Mouse (Mus musculus): ENCODE measurements at regions not wholly inside any gene's neighbourhood (a gene's known extent, or its start where the extent isn't known, plus 50 kb on each side); places are given as distances from the start of the nearest gene placed in this dataset.

GRCm38 (mm10) chr13:82453650-82454049, 670.8 kb downstream of the Cetn3 start:
- H3K36me3 ChIP-seq (ENCODE audit: control insufficient read depth, insufficient read depth, low read length), result no peaks in the 10 kb centered on the region
- ATAC-seq (ENCODE audit: insufficient number of reproducible peaks, insufficient read depth, low FRiP score, low read depth), result no peak
- H3K27me3 ChIP-seq (ENCODE audit: control insufficient read depth, insufficient read depth, low read length), result no peaks in the 10 kb centered on the region
- no peak overlapping the region for H3K4me2 ChIP-seq (replicated peaks; ENCODE audit: low read depth, low read length)
- no peaks in the 10 kb centered on the region for H3K9me3 ChIP-seq (ENCODE audit: control insufficient read depth, low read depth, low read length)
- no peaks in the 10 kb centered on the region for H3K4me1 ChIP-seq (ENCODE audit: control insufficient read depth, insufficient read depth, low read length)
- no peak overlapping the region for H3K4me3 ChIP-seq (ENCODE audit: low read depth, low read length)
- WGBS, result 83% methylated on average over 5 of the region's 5 CpGs
- no peak overlapping the region for H3K27ac ChIP-seq (ENCODE audit: low read length)
- H3K9ac ChIP-seq (replicated peaks; ENCODE audit: low read depth, low read length), result no peak overlapping the region

DNA sequence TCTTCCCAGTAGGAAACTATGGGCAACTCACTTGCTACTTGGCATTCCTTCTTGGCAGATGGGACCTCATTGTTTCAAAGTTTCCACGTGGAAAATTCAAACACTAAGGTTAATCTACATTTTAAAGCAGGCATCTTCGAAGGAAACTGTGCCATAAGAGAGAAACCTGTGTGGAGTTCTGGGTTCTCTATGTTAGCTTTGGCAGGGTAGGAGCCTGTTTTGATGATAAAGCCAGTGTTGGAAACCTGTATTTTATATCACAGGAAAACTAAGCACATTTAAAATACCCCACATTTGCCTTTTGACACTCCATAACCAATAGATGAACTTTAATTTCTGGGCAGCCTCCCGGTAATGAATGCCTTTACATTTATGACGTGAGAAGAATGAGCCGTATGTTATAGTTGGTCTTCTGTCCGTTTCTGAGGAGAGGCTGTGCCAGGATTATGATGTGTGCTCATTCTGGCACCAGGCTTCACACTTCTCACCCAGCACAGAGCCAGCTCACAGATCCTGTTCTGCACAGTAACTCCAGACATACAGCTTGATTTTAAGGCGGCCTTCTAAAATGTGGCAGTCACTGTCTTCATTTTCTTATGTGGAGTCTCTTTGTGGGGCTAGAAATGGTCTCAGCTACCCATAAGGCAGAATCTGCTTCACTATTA, 700.5 kb downstream of the Cetn3 start:
- no peaks in the 10 kb centered on the region for H3K4me1 ChIP-seq (ENCODE audit: control insufficient read depth, insufficient read depth, low read length)
- H3K4me2 ChIP-seq (replicated peaks; ENCODE audit: low read depth, low read length), result no peak overlapping the region
- H3K27ac ChIP-seq (ENCODE audit: low read length), result no peak overlapping the region
- no peaks in the 10 kb centered on the region for H3K36me3 ChIP-seq (ENCODE audit: control insufficient read depth, insufficient read depth, low read length)
- 78% methylated on average over 7 of the region's 7 CpGs for WGBS
- no peak for ATAC-seq (ENCODE audit: insufficient number of reproducible peaks, insufficient read depth, low FRiP score, low read depth)
- H3K9ac ChIP-seq (replicated peaks; ENCODE audit: low read depth, low read length), result no peak overlapping the region
- no peak overlapping the region for H3K4me3 ChIP-seq (ENCODE audit: low read depth, low read length)
- no peaks in the 10 kb centered on the region for H3K9me3 ChIP-seq (ENCODE audit: control insufficient read depth, low read depth, low read length)
- no peaks in the 10 kb centered on the region for H3K27me3 ChIP-seq (ENCODE audit: control insufficient read depth, insufficient read depth, low read length)

DNA sequence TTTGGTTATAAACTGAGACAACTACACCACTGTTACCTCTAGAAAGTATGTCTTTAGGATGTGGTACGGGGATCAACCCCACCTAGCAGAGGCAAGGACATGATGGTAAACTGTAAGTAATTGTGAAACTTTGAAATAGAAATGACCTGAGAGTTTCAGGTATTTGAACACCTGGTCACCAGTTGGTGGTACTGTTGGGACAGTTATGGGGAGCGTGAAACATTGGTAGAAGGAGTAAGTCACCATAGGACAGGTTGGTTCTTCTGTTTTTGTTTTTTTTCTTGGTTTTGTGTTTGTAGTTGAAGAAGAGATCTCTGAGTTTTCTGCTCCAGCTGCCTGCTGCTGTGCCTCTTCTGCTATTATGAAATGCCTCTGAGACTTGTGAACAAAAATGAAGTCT, 713.7 kb downstream of the Cetn3 start:
- no peaks in the 10 kb centered on the region for H3K9me3 ChIP-seq (ENCODE audit: control insufficient read depth, low read depth, low read length)
- H3K4me2 ChIP-seq (replicated peaks; ENCODE audit: low read depth, low read length), result no peak overlapping the region
- no peaks in the 10 kb centered on the region for H3K4me1 ChIP-seq (ENCODE audit: control insufficient read depth, insufficient read depth, low read length)
- no peaks in the 10 kb centered on the region for H3K36me3 ChIP-seq (ENCODE audit: control insufficient read depth, insufficient read depth, low read length)
- no peak overlapping the region for H3K27ac ChIP-seq (ENCODE audit: low read length)
- H3K4me3 ChIP-seq (ENCODE audit: low read depth, low read length), result no peak overlapping the region
- 89% methylated on average over 2 of the region's 2 CpGs for WGBS
- ATAC-seq (ENCODE audit: insufficient number of reproducible peaks, insufficient read depth, low FRiP score, low read depth), result no peak
- no peak overlapping the region for H3K9ac ChIP-seq (replicated peaks; ENCODE audit: low read depth, low read length)
- H3K27me3 ChIP-seq (ENCODE audit: control insufficient read depth, insufficient read depth, low read length), result no peaks in the 10 kb centered on the region

GRCm38 (mm10) chr13:82508176-82508575, 725.3 kb downstream of the Cetn3 start:
- Histone ChIP-seq H3K36me3 (ENCODE audit: control insufficient read depth, insufficient read depth, low read length) (no peaks in the 10 kb centered on the region), H3K4me2 (replicated peaks; ENCODE audit: low read depth, low read length) (no peak overlapping the region), H3K9ac (replicated peaks; ENCODE audit: low read depth, low read length) (no peak overlapping the region), H3K27me3 (ENCODE audit: control insufficient read depth, insufficient read depth, low read length) (no peaks in the 10 kb centered on the region), H3K27ac (ENCODE audit: low read length) (no peak overlapping the region), H3K4me3 (ENCODE audit: low read depth, low read length) (no peak overlapping the region), H3K4me1 (ENCODE audit: control insufficient read depth, insufficient read depth, low read length) (no peaks in the 10 kb centered on the region), H3K9me3 (ENCODE audit: control insufficient read depth, low read depth, low read length) (no peaks in the 10 kb centered on the region)
- 81% methylated on average over 2 of the region's 2 CpGs for WGBS
- ATAC-seq (ENCODE audit: insufficient number of reproducible peaks, insufficient read depth, low FRiP score, low read depth), result no peak

GRCm38 (mm10) chr13:82509512-82509911, 726.6 kb downstream of the Cetn3 start:
- H3K4me1 ChIP-seq (ENCODE audit: control insufficient read depth, insufficient read depth, low read length), result no peaks in the 10 kb centered on the region
- 86% methylated on average over 3 of the region's 3 CpGs for WGBS
- no peaks in the 10 kb centered on the region for H3K27me3 ChIP-seq (ENCODE audit: control insufficient read depth, insufficient read depth, low read length)
- H3K4me3 ChIP-seq (ENCODE audit: low read depth, low read length), result no peak overlapping the region
- H3K9ac ChIP-seq (replicated peaks; ENCODE audit: low read depth, low read length), result no peak overlapping the region
- H3K4me2 ChIP-seq (replicated peaks; ENCODE audit: low read depth, low read length), result no peak overlapping the region
- ATAC-seq (ENCODE audit: insufficient number of reproducible peaks, insufficient read depth, low FRiP score, low read depth), result no peak
- H3K27ac ChIP-seq (ENCODE audit: low read length), result no peak overlapping the region
- H3K9me3 ChIP-seq (ENCODE audit: control insufficient read depth, low read depth, low read length), result no peaks in the 10 kb centered on the region
- no peaks in the 10 kb centered on the region for H3K36me3 ChIP-seq (ENCODE audit: control insufficient read depth, insufficient read depth, low read length)
